ENCODE assay signal across 37 mouse cellular contexts in the genomic region with DNA sequence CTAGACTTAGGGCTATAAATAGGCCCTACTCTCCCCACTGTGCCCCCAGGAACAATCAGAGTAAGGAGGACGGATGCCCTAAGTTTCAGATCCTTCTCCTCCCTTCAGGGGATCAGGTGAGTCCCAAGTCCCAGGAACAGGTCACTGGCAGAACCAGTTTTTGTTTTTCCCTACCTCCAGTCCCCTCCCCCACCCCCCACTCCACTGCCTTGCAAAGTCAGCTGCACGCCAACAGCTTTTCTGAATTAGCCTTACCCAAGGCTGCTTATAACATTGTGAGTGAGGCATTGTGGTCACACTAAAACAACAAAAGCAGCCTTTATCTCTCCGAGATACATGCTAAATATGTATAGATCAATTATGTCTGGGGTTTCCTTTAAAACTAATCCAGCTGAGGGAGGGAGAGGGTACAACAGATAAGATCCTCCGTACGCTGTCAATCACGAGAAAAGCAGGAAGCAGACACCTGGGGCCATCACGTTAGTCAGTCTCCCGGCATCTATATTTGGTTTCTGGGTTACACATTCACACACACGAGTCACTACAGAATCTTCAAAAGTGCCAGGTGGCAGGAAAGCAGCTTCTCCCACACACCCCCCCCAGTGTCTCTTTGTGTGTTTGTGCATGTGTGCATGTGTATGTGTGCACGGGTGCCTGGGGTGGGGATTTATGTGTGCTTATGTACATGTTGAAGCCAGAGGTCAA. TPM values are rescaled to one million over a fixed set of nuclear protein-coding genes. Genes with fewer than 3 reads are reported as not detected.
DNase-seq lines count a peak whose midpoint lies in the region; ATAC-seq and TF ChIP-seq lines count a peak whose summit lies in the region.
"Had no signal": no experiment of that assay in that cellular context is flagged by ENCODE, and none has a peak within 500 bp of the region (broad histone marks: within the 10 kb centered on the region; RNA-seq: fewer than 3 reads in every experiment).

No protein-coding gene starts in this region.

- WGBS in midbrain, embryonic 14.5 days: 41% methylated on average over 10 of the region's 10 CpGs
- WGBS in midbrain, embryonic 16.5 days: 41% methylated on average over 10 of the region's 10 CpGs
- WGBS in embryonic facial prominence, embryonic 13.5 days: 20% methylated on average over 10 of the region's 10 CpGs
- WGBS in midbrain, postnatal 0 days: 33% methylated on average over 10 of the region's 10 CpGs

- no peaks in the 10 kb centered on the region for H3K9me3 ChIP-seq in midbrain, embryonic 14.5 days (ENCODE audit: control insufficient read depth, low read length)
- no peaks in the 10 kb centered on the region for H3K9me3 ChIP-seq in midbrain, embryonic 16.5 days (replicated peaks; ENCODE audit: control insufficient read depth, low read length, poor library complexity, severe bottlenecking)
- H3K9me3 ChIP-seq in embryonic facial prominence, embryonic 13.5 days: no peaks in the 10 kb centered on the region
- no peaks in the 10 kb centered on the region for H3K9me3 ChIP-seq in midbrain, postnatal 0 days (ENCODE audit: low read length)
- H3K9me3 ChIP-seq: kidney, embryonic 15.5 days; limb, embryonic 12.5 days had no signal

- peaks cover 5% of the 10 kb centered on the region; the same call in 1 of the 2 replicates for H3K4me1 ChIP-seq in midbrain, embryonic 14.5 days (ENCODE audit: control insufficient read depth, insufficient read depth, low read length)
- peaks cover 9% of the 10 kb centered on the region for H3K4me1 ChIP-seq in midbrain, embryonic 16.5 days (ENCODE audit: control insufficient read depth, insufficient read depth, low read length)
- H3K4me1 ChIP-seq in embryonic facial prominence, embryonic 13.5 days: peaks cover 18% of the 10 kb centered on the region
- H3K4me1 ChIP-seq in midbrain, postnatal 0 days (ENCODE audit: insufficient read depth, low read length): no peaks in the 10 kb centered on the region
- H3K4me1 ChIP-seq: kidney, embryonic 15.5 days; megakaryocyte, embryonic 14.5 days had no signal

- no peaks in the 10 kb centered on the region for H3K36me3 ChIP-seq in midbrain, embryonic 14.5 days (ENCODE audit: control insufficient read depth, insufficient read depth, low read length)
- no peaks in the 10 kb centered on the region for H3K36me3 ChIP-seq in midbrain, embryonic 16.5 days (ENCODE audit: control insufficient read depth, insufficient read depth, low read length)
- H3K36me3 ChIP-seq in embryonic facial prominence, embryonic 13.5 days: no peaks in the 10 kb centered on the region
- H3K36me3 ChIP-seq in midbrain, postnatal 0 days (ENCODE audit: insufficient read depth, low read length): no peaks in the 10 kb centered on the region
- H3K36me3 ChIP-seq: heart, embryonic 12.5 days; kidney, embryonic 15.5 days; limb, embryonic 12.5 days had no signal

- ATAC-seq in midbrain, embryonic 14.5 days (ENCODE audit: low FRiP score, low TSS enrichment): no peak
- no peak for ATAC-seq in midbrain, embryonic 16.5 days
- ATAC-seq in embryonic facial prominence, embryonic 13.5 days (ENCODE audit: insufficient number of reproducible peaks, insufficient read depth, low FRiP score, low TSS enrichment, low read depth): no peak
- ATAC-seq in midbrain, postnatal 0 days (ENCODE audit: low FRiP score): no peak
- ATAC-seq: forebrain, embryonic 16.5 days; hindbrain, embryonic 16.5 days had no signal

- H3K27me3 ChIP-seq in midbrain, embryonic 14.5 days (ENCODE audit: control insufficient read depth, insufficient read depth, low read length): no peaks in the 10 kb centered on the region
- no peaks in the 10 kb centered on the region for H3K27me3 ChIP-seq in midbrain, embryonic 16.5 days (ENCODE audit: control insufficient read depth, insufficient read depth, low read depth, low read length)
- H3K27me3 ChIP-seq in embryonic facial prominence, embryonic 13.5 days: no peaks in the 10 kb centered on the region
- H3K27me3 ChIP-seq in midbrain, postnatal 0 days (ENCODE audit: insufficient read depth, low read length): no peaks in the 10 kb centered on the region
- H3K27me3 ChIP-seq: heart, embryonic 12.5 days; kidney, embryonic 15.5 days; limb, embryonic 12.5 days; megakaryocyte, embryonic 14.5 days had no signal

- peak; percentile 25 for DNase-seq in midbrain, embryonic 14.5 days
- peak; percentile 8 for DNase-seq in embryo, embryonic 9.5 days (ENCODE audit: extremely low spot score)
- DNase-seq in midbrain, postnatal 0 days (ENCODE audit: low spot score): no peak
- no peak for DNase-seq in retina, postnatal 1 day
- DNase-seq in left cerebral cortex, postnatal 4 days: no peak
- DNase-seq: adrenal gland, postnatal 36 days; B cell, adult 2 months; cerebellum, adult 2 months; cerebellum, postnatal 14 days; heart, adult 2 months; kidney, adult 18-20 months; kidney, postnatal 36 days; layer of hippocampus, postnatal 36 days; lung, postnatal 4 days; right cerebral cortex, postnatal 25 days; spleen, adult 18-20 months; thymus, postnatal 14 days had no signal

- no peak overlapping the region for H3K9ac ChIP-seq in midbrain, embryonic 14.5 days (replicated peaks; ENCODE audit: low read length)
- H3K9ac ChIP-seq in midbrain, embryonic 16.5 days (ENCODE audit: low read depth, low read length): no peak overlapping the region
- no peak overlapping the region for H3K9ac ChIP-seq in embryonic facial prominence, embryonic 13.5 days
- no peak overlapping the region for H3K9ac ChIP-seq in midbrain, postnatal 0 days (replicated peaks; ENCODE audit: low read length, poor library complexity, severe bottlenecking)
- H3K9ac ChIP-seq: heart, embryonic 12.5 days; kidney, embryonic 15.5 days; limb, embryonic 12.5 days had no signal

- intact Hi-C loops in left cerebral cortex, postnatal 4 days (cut with DNase I): no loop called here

- no peak for TF ChIP-seq CTCF in midbrain, postnatal 0 days (IDR thresholded peaks at IDR 0.05)

- no peak overlapping the region for H3K4me2 ChIP-seq in midbrain, embryonic 14.5 days (ENCODE audit: low read length)
- no peak overlapping the region for H3K4me2 ChIP-seq in midbrain, embryonic 16.5 days (ENCODE audit: low read length)
- no peak overlapping the region for H3K4me2 ChIP-seq in embryonic facial prominence, embryonic 13.5 days
- H3K4me2 ChIP-seq in midbrain, postnatal 0 days (ENCODE audit: low read depth, low read length, poor library complexity, severe bottlenecking): no peak overlapping the region
- H3K4me2 ChIP-seq: heart, embryonic 12.5 days; kidney, embryonic 15.5 days; limb, embryonic 12.5 days; liver, embryonic 11.5 days had no signal

- H3K27ac ChIP-seq in midbrain, embryonic 14.5 days (replicated peaks; ENCODE audit: low read depth, low read length): no peak overlapping the region
- H3K27ac ChIP-seq in midbrain, embryonic 16.5 days (ENCODE audit: low read length): no peak overlapping the region
- H3K27ac ChIP-seq in embryonic facial prominence, embryonic 13.5 days: peak overlapping the region; percentile 11; the same call in 1 of the 2 replicates
- H3K27ac ChIP-seq in midbrain, postnatal 0 days (ENCODE audit: low read depth, low read length): peak overlapping the region; percentile 47; the same call in 1 of the 2 replicates
- H3K27ac ChIP-seq: heart, adult 2 months; kidney, embryonic 15.5 days; limb, embryonic 12.5 days had no signal

- H3K4me3 ChIP-seq in midbrain, embryonic 14.5 days (replicated peaks; ENCODE audit: low read depth, low read length): no peak overlapping the region
- no peak overlapping the region for H3K4me3 ChIP-seq in midbrain, embryonic 16.5 days (ENCODE audit: low read depth, low read length)
- H3K4me3 ChIP-seq in embryonic facial prominence, embryonic 13.5 days: no peak overlapping the region
- no peak overlapping the region for H3K4me3 ChIP-seq in midbrain, postnatal 0 days (ENCODE audit: low read depth, low read length)
- H3K4me3 ChIP-seq: heart, adult 2 months; heart, embryonic 12.5 days; kidney, embryonic 15.5 days; limb, embryonic 12.5 days had no signal

RNA-seq across cellular contexts. Expression of a gene that starts 17.6 kb away (rescaled TPM):
- polyA plus RNA-seq in midbrain, embryonic 14.5 days (2014; fragmentation: Nextera tagmentation; extraction: Ambion mirVana): 1.00 and 1.1 TPM in 2 replicates
- polyA plus RNA-seq in midbrain, embryonic 16.5 days (2015; fragmentation: Nextera tagmentation; extraction: Ambion mirVana): 1.3 and 1.9 TPM in 2 replicates
- not detected in 2 replicates for polyA plus RNA-seq in embryonic facial prominence, embryonic 13.5 days (2015; fragmentation: Nextera tagmentation; extraction: Ambion mirVana)
- 2.7 and 3.2 TPM in 2 replicates for total RNA-seq in midbrain, postnatal 0 days (2014; rRNA removed)
- polyA plus RNA-seq in midbrain, postnatal 0 days (2015; fragmentation: Nextera tagmentation; extraction: Ambion mirVana): 2.1 and 2.3 TPM in 2 replicates
- total RNA-seq in left cerebral cortex, postnatal 4 days (2021): 1 to 10 TPM; 3.6 to 3.9 TPM
- total RNA-seq: adrenal gland, adult 18-20 months; adrenal gland, postnatal 36 days; gastrocnemius, adult 8-10 months; gastrocnemius, postnatal 4 days; heart, adult 2 months; hematopoietic stem cell, adult 5-6 weeks; monocyte, adult 5-6 weeks had no signal
- polyA plus RNA-seq: heart, adult 2 months; heart, embryonic 12.5 days; heart, postnatal 0 days; intestine, embryonic 14.5 days; kidney, embryonic 15.5 days; limb, embryonic 12.5 days; liver, embryonic 11.5 days; liver, embryonic 16.5 days; lung, embryonic 16.5 days; stomach, embryonic 16.5 days; urinary bladder, adult 2 months had no signal

RNA-seq across cellular contexts. Expression of a gene that starts 34.5 kb away (rescaled TPM):
- 9.8 and 13.5 TPM in 2 replicates for polyA plus RNA-seq in midbrain, embryonic 14.5 days (2014; fragmentation: Nextera tagmentation; extraction: Ambion mirVana)
- polyA plus RNA-seq in midbrain, embryonic 16.5 days (2015; fragmentation: Nextera tagmentation; extraction: Ambion mirVana): 13.7 TPM in 2 replicates
- polyA plus RNA-seq in embryonic facial prominence, embryonic 13.5 days (2015; fragmentation: Nextera tagmentation; extraction: Ambion mirVana): 0.21 and 0.34 TPM in 2 replicates
- 48.2 and 56.4 TPM in 2 replicates for total RNA-seq in midbrain, postnatal 0 days (2014; rRNA removed)
- polyA plus RNA-seq in midbrain, postnatal 0 days (2015; fragmentation: Nextera tagmentation; extraction: Ambion mirVana): 7.1 and 9.1 TPM in 2 replicates
- 10 to 100 TPM; 76.9 to 83.5 TPM for total RNA-seq in left cerebral cortex, postnatal 4 days (2021)
- total RNA-seq: gastrocnemius, adult 8-10 months; heart, adult 2 months; hematopoietic stem cell, adult 5-6 weeks; monocyte, adult 5-6 weeks had no signal
- polyA plus RNA-seq: heart, adult 2 months; liver, embryonic 16.5 days; urinary bladder, adult 2 months had no signal

Comparison
In these comparisons a context has a peak if more than half of its experiments do, and no peak if none do; other contexts are left out.
1. DNase-seq: peak in midbrain, embryonic 14.5 days (single experiment) and embryo, embryonic 9.5 days (single experiment); none in midbrain, postnatal 0 days (single experiment), retina, postnatal 1 day (single experiment) and left cerebral cortex, postnatal 4 days (single experiment).
2. H3K27ac ChIP-seq: peak in embryonic facial prominence, embryonic 13.5 days (single experiment) and midbrain, postnatal 0 days (single experiment); none in midbrain, embryonic 14.5 days (single experiment) and midbrain, embryonic 16.5 days (single experiment).